Mouse (Mus musculus): ENCODE measurements at regions not wholly inside any gene's neighbourhood (a gene's known extent, or its start where the extent isn't known, plus 50 kb on each side); places are given as distances from the start of the nearest gene placed in this dataset.

DNA sequence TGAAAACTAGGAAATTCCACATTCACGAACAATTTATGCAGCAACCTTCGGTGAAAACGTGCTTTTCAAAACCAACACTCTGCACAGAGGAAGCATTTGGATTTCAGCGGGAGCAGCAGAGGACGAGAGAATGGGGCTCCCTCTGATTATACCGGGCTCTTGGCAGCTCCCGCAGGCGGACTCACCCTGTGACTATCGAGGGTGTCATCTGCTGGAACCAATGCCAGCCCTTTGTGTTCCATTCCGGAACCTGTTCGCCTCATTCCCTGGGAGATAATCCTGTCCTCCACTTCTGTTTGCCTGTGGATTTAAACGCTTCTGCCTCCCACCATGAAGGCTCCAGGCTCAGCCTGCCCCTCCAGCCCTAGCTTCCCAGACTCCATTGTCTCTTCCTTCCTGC lies 77.1 kb downstream of the Utp18 start:
- DNase-seq = no peak

DNA sequence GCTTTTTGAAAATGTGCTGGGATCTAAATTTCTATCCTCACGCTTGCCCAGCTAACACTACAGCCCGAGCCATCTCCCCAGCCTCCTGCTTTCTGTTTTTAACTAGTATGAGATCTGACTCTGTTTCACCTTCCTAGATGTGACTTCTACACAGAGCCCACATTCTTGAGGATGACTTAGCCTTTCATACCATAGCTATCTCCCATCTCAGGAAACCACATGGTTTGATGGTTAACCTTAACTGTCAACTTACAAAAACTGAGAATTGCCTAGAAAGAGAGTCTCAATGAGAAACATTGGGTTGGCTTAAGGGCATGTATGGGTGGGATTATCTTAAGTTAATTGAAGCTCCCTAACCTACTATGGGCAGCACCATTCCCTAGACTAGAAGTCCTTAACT lies 78.4 kb downstream of the Utp18 start:
- no peak for DNase-seq

DNA sequence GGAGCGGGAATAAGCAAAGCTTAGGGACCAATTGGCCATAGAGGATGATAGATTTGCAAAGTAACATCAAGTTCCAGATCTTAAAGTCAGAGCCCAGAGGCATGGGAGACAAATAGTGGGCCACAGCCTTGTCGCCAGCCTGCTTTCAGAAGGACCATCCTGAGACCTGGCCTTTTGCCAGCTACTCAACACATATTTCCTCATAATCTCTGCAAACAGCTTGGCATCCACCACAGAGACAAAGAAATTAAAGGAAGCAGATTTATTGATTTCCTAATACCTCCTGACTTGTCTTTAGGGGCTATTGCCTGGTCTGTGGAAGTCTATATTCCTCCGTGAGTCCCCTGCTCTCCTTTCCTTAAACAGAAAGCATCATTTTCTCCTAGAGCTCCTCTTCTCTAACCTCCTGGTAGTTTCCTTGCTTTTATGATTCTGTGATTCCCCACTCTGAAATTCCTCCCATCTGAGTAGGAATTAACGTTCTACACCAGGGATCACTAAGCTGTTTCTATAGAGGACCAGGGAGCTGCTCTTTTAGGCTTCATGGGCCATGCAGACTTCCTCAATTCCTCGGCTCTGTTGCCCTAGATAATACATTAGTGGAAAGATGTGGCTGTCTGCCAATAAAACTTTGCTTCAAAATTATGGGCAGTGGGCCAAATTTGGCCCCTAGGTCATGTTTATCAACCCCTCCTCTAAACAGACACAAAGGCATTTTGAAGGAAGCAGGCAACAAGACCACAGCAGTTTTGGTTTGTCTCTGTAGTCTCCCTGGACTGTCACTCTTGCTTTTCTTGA lies 114.2 kb downstream of the Utp18 start:
- no peak for DNase-seq

DNA sequence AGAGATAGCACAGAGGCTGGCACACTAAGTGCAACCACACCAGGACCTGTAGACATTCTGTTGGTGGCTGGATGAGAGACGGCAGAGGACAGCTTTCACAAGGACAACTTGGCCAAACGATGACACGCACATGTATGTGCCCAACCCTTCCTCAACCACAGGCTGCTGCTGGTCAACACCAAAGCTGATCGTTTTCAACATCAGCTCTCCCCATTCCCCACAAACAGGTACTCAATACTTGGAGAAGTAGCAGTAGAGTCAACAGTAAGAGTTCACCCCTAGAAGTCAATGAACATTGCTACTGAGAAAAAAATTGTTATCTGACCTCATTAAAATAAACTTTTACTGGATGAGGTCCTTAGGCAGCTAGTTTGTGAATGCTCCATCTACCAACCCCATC lies 119.6 kb downstream of the Utp18 start:
- DNase-seq = no peak

DNA sequence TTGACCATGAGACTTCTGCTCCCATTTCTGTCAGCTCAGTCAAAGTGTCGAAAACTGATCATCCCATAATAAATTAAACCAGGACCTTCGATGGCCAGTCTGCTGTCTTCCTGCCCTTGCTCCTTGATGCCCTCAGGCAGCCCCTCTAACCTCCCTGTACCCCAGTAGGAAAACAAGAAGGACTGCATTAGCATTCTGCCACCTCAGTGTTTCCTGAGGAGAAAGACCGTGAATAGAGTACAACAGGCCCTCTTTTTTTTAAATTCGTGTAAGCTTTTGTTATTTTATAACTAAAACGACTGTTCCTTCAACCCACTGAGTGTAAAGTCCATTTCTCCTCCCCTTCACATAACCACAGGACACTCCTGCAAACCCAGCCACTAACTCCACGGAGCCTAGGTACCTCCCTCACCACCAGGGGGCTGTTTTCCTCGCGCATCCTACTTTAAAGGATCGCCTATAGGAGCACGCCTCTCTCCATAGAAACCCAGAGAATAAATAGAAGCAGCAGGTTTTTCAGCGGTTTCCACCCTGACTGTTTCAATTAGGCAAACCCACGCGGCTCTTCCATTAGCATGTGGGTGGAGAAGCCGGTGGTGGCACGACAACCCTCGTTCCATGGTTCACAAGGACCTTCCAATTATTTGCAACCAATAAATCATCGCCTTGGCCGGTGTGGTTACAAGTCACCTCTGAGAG lies 122.6 kb downstream of the Utp18 start:
- peak; percentile 40 for DNase-seq

DNA sequence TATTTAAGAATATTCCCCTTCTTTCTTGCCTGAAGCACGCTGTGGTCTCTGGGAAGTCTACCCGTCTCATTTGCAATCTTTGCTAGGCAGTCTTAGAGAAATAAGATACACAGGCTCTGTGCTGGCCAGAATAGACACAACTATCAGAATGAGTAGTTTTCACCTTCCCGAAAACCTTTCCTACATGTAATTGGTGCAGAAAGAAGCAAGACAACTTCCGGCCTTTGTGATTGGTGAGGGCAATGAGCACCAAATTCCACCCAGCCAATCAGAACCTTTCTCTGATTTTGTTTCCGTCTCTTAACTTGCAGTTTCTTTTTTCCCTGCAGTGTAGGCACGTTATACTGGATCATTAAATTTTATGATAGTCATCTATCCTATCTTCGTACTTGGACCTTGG lies 127.7 kb downstream of the Utp18 start:
- no peak for DNase-seq

DNA sequence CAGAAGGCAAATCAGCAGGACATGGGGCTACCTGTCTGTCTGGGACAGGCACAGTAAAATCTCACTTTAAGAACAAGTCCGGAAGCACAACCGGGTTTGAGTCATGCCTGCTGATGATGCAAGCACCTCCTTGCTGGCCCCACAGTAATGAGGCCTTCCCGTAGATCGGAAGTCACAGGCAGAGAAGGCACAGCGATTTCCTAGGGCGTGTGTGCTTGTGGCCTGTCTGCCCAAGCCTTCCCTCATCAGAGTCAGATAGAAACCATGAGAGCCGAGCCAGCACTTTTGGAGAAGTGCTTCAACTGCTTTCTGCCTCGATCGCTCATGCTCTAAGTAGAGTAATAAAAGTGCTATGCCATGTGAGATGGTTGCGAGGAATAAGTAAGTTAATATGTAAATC lies 148.9 kb downstream of the Utp18 start:
- DNase-seq = no peak

DNA sequence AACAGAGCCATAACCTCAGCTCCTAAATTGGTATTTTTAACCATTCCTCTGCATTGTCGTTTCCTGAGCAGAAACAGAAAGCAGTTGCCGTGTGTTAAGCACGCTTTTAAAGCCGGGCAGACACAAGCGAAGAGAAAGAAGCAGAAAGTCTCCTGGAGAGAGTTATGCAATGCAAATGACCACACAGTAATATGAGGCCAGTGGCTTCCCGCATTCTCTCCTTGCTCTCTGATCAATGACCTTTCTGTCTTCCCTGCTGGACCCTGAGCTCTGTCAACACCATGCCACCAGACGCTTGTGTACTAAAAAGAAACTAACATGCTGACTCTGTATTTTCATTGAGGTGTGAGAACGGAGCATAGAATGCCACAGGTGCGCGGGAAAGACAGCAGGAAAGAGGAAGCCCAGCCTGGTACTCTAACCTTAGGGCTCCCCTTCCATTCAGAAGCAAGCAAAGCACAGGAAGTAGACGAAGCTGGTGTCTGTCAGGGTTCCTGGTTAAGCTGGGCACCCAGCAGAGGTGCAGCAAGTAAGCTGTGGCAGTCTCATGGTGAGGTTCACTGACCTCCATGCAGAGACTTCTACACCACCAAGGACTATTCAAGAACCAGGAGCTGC lies 151.9 kb downstream of the Utp18 start:
- DNase-seq = no peak

DNA sequence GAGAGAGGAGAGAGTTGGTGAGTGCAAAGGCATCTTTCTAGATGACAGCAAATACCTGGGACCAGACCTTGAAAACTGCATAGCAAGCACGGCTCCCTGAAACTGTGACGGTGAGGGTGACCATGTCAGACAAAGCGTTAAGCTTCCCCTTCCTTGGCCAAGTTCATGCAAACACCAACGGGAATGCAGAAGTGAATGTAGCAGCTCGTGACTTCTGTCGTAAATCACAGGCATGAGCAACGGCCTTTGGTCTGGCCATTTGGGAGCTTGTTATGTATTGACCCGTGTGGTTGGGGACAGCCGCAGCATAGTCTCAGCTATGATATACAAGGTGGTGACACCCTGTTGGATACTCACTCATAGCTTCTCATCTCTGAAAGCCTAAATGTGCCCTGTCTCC lies 156.4 kb downstream of the Utp18 start:
- DNase-seq = no peak

DNA sequence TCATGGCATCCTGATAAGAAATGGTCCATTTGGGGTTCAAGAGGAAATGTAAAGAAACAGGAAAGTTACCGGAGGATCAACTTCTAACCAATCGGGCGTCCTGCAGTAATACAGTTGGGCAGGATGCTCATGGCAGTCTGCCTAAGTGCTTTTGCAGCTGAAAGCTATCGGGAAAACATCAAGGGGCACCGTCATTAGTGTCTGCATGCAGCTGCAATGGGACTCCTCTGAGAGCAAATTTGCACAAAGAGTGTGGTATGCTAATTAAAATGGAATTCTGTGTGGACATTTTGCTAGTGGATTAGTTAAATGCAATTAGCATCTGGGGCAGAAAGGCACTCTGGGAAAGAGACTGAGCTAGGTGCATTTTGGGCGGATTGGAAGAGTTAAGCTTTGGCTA lies 160.3 kb downstream of the Utp18 start:
- no peak for DNase-seq

DNA sequence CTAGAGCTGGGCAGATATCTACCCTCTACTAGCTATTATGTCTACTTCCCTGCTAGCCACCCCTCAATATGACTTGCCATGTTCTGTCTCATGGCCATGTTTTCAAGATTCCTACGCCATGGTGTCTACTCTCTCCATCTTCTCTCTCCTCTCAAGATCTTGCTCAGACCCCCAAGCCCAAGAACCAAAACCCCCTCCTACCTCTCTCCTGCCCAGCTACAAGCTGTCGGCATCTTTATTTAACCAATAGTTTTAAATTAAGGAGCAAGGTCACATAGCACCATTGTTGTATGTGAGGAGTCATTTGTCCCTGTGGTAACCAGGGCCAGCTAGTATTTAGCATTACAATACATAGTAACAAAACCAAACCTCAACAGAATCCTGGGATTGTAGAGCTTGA lies 166.4 kb downstream of the Utp18 start:
- DNase-seq = no peak

DNA sequence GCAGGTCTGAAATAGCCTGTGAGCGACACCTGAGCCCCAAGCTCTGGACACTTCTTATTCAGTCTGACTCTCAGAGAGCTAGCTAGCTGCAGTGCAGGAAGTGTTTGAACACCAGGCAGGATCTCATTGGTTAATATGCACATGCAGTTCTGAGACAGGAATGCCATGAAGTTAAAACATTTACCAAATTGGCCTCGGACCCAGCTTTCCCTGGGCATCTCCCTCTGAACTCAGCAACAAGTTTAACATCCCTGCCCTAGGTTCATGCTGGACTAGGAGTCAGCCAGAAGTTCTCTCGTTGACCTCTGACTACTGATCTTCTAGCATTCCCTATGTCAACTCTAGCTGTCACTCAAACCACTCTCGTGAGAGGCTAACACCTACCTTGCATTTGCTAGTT lies 175.9 kb downstream of the Utp18 start:
- DNase-seq = no peak

DNA sequence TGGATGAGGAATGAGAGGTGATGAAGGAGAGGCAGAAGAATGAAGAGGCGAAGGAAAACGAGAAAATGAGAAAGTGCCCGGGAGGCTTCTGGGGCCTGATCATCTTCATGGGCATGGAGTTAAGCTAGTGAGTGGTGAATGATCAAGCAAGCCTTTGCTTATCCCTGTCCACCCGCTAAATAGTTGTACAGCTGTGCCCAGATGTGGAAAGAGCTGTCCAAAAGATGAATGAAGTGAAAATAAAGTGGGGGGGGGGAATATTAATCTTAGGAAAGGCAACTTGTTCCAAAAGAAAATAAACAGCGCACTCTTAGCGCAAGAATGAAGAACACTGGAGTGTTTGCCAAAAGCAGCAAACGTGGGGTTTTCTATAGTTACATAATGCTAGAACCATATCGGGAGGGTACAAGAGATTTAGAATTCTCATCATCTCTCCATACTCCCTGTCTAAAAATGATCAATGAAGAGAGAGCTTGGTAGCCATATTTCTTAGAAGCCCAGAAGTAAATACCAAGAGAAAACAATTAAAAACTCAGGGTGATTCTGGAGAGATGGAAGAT lies 188.5 kb downstream of the Utp18 start:
- no peak for DNase-seq

DNA sequence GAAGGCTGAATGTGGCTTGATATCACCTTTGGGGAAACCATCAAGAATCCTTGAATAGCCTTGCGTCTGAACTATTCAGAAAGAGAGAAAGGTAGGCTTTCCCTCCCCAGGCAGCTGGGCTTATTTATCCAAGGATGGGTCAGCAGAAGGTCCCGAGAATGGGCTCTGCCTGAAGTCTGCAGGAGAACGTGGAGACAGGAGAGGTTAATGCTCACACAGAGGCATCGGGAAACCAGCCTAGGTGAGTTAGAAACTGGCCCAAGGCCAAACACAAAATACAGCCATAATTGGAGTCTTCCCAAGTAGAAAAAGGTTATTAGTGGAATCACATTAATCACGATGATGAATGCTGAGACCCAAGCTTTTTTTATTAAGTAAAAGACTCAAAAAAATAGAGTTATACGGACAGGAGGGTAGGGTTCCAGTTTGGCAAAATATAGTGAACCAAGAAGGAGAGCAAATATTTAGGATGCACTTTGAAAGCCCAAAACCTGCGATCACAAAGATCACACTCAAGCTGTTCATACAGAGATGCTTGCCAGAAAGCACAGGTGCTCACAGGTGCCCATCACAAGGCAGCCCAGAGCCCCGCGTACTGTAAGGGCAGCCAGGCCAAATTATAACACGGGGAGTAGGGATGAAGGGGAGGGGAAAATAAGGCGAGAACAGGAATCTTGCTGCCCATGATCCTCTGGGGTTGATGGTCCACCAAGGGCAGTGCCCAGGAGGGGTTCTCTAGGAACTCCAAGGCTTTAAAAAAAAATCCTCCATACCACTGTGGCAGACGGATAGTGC lies 189.3 kb downstream of the Utp18 start:
- DNase-seq = no peak

DNA sequence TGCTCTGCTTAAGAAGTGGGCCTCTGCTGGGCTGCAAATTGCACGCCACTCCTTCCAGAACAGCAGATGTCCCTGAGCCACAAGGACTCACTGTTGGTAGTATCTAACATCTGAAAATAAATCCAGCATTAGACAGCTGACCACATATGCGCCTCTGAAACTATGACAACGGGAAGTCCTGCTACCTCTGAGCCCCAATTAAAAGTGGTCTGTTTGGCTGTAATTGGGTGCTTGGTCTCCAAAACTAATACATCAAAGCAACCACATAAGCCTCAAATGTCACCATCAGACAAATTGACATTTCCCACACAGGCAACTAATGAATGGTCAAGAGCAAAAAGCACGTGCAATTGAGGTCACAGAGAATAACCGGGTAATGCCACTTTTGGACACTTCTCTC lies 201.9 kb downstream of the Utp18 start:
- peak; percentile 10 for DNase-seq

DNA sequence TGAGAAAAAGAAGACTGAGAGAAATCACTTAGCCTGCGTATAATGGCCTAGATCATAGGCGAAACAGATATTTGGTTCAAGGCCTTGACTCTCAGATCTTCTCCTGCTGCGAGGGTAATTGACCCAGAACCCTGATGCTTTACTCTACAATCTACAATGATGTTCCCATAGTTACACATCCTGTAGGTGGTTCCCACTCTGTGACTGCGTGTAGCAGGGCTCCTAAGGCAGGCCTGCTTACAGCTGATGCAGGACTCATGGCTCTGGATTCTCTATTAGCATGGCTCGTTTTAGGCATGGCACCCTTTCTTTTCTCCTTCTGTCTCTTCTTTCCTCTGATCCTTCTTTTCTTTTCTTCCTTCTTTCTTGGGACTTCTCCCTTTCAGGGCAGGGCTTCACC lies 209.3 kb downstream of the Utp18 start:
- DNase-seq = no peak

DNA sequence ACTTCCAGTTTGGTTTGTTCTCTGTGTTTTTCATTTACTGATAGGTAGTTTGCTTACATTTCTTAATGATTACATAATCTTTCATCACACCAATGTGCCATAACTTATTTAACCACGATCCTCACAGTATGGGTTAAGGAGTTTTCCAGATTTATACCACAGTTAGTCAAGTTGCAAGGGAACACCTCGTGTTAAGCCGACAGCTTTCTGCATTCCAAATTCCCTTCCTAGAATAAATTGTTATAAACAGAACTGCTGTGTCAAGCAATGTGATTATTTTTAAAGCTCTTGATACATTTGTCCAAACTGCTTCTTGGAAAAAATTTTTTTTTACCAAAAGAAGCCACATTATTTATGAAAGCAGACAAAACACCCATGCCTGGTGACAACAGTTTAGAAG lies 213.5 kb downstream of the Utp18 start:
- DNase-seq = no peak

DNA sequence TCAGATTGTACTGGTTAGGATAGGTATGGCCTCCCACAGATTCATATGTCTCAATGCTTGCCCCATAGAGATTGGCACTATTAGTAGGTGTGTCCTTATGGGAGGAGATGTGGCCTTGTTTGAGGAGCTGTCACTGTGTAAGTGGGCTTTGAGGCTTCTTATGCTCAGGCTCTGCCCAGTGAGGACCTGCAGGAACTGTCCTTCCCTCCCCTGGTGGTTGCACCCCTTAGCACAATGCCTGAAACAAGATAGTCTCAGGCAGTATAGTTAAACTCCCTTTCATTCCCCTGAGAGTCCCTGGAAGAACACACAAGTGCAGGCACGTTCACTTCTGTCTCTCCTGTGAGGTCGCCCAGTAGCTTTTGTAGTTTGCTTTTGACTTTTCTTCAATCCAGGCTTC lies 223.9 kb downstream of the Utp18 start:
- DNase-seq = no peak

DNA sequence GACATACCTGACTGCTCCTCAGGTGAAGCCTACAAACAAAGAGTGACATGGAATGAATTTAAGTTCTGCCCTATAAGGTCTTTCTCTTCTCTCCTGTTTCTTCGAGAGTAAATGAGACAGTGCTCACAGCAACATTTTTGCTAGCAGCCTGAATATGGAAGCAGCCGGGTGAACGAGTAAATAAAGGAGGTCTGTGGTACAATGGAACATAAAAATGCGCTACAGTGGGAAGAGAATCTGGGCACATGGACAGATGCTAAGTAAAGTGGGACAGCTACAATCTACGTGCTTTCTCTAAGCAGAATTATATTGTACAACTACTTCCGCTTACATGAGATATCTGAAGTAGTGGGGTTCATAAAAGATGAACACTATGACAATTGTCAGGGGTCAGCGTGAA lies 225.2 kb downstream of the Utp18 start:
- no peak for DNase-seq

DNA sequence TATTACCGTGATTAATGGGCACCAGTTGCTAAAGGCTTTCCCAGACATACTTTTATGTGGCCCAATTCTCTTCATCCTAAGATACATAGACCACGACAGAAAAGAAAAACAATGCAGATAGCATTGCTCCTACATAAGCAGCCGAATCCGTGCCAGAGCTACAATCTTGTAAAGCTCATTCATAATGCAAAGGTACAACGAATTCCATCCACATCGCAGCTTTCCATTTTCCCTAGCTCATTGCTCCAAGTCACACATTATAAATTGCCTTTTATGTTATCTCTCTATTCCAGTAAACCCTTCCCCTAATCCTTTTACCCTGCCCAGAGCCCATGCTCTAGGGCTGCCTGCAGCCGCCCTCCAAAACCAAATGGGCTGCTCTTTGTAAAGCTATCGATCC lies 226.8 kb downstream of the Utp18 start:
- no peak for DNase-seq

DNA sequence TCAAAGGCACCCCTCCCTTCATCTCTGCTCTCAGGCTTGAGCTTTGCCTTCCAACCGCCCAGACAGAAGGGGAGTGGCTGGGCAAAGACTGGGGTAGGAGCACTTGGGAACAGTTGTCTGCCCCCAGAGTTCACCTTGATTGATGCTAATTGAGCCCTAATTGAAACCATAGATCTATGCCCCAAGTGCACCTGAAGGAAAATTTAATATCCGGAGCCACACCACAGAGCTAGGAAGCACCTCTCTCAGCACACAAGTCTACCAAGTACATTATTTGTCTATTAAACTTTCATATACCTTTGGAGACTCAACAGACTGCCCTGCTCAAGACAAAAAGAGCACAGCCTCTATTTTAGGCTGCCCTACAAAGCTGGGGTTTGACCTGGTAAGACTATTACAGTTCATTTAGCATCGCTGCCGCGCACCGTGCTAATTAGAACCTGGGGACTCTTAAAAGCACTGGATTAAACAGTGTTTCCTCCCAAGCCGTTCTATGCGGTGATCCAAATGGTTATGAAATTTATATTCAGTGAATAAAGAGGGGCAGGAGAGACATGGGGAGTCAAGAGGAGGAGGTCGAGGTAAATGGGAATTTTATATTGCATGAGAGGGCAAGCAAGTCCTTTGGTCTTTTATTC lies 229.8 kb downstream of the Utp18 start:
- DNase-seq = no peak

DNA sequence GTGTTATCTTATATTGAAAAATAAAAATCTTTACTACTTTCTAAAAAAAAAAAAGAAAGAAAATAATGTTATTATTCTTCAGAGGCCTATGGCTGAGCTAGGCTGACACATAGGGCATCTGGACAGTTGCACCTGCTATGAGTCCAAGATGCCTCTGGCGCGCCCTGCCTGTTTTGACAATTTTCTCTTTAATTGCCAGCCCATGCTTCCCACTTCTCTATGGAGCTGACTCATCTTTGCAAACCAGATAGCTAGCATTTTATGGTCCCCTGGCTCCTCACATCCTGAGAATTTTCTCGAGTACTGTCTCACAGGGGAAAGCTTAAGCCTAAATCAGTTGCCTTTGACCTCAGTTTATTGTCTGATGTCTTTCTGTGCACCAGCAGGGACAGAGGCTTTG lies 232.2 kb downstream of the Utp18 start:
- no peak for DNase-seq

All from adrenal gland, postnatal 10 days (tissue).